Mouse (Mus musculus) ovary, postnatal 14 days (tissue): ENCODE results near the gene Anks1b.

Source experiments
- DNase-seq: peaks from one replicate; pipeline ENCODE4 v3.0.0; 2022; ENCODE audit warnings: low spot score

Gene Anks1b

GRCm38 (mm10) chr10:90666746-90667145 is 793.4 kb downstream of the Anks1b start:
- peak; percentile 7 for DNase-seq

- DNase-seq, result no peak
Measured at GRCm38 (mm10) chr10:90670291-90670690, 797.0 kb downstream of the Anks1b start.

DNA sequence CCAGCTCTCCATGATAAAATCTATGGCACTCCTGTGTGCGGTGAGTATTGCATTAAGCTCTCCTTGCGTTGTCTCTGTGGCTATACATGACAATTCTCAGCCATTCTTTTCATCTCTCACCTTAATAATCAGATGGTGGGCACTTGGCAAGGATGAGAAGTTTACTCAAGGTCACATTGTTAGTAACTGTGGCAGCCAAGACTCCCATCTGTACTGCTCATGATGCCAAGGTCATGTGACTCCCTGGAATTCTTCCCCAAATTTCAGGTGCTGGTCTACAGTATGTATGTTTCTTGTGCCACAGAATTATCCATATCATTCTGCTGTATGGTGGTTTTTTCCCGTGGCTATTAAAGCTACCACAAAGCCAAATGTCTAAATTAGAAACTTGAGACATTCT is 798.8 kb downstream of the Anks1b start:
- DNase-seq, result no peak

DNA sequence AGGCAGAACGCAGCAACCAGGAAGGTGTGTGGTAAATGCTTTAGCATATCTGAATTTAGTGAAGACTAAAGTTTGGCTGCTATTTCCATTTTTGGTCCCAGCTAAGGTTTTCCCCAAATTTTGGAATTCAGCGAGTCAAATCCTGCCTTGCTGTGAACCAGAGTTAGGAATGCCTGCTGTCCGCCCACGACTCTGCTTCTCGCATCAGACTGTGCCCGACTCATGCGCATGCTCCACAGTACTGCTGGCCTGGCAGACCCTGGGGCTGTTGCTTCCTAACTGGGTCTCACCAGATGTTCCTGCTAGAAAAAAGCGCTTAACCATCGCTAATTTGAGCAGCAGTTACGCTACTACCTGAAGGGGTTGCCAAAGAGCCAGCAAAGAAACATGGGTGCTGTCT is 801.1 kb downstream of the Anks1b start:
- no peak for DNase-seq

DNA sequence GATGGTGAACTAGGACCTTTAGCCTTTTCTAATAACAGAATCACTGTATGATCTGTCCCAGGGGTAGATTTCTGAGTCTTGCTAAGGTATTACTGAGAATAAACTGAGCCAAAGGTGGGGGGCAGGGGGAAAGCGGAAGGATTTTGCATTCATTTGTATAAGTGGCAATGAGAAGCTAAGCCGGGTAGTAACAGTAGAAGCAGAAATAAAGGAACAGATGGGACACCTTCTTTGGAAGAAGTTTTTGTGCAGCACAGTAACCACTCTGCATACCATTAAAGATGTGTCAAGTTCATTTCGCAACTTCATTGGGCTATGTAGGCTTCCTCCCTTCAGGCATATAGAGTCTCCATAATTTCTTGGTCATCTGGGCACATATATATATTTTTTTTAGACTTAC is 804.1 kb downstream of the Anks1b start:
- DNase-seq, result no peak

GRCm38 (mm10) chr10:90679713-90680470 is 806.6 kb downstream of the Anks1b start:
- DNase-seq, result no peak

- no peak for DNase-seq
Measured at GRCm38 (mm10) chr10:90683813-90684212, 810.5 kb downstream of the Anks1b start.

GRCm38 (mm10) chr10:90685367-90685766 is 812.1 kb downstream of the Anks1b start:
- DNase-seq, result no peak

DNA sequence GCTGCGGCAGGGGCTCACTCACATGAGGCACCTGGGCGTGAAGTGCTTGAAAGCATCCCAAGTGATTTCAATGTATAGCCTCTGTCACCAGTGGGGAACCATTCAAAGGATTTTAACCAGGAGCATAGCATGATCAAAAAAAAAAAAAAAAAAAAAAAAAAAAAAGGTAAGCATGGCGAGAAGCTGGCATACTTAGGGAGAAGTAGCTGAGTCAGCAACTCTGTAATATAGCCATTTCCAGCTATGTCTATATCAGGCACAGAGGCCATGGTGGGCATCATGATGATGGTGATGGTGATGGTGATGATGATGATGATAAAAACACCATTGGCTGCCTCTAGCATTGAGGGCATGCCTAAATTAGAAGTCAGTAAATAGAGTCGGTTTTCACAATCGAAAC is 814.8 kb downstream of the Anks1b start:
- DNase-seq, result no peak

DNA sequence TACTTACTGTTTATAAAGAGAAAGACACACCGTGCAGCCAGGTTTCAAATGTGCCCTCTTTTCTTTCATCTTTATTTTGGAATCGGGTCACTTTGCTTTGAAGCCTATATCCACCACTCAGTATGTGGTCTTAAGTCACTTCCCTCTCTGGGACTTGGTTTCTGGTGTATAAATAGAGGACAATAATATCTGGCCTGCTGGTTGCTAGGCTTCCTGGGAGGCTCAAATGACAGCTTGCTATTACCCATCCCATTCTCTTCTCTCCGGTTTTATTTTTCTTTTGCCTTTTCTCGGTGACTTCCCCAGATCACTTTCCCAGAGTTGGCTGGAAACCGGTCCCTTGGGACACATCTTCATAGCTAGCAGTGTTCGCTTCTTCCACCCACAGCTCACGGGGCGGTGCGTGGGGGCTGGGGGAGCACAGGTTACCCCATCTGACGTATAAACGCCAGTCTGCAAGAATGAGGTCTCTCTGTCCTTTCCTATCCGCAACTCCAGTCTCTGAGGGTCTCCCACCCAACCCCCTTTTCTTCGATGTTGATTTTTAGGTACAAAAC is 815.5 kb downstream of the Anks1b start:
- DNase-seq, result no peak

GRCm38 (mm10) chr10:90689854-90690513 is 816.7 kb downstream of the Anks1b start:
- peak; percentile 57 for DNase-seq

DNA sequence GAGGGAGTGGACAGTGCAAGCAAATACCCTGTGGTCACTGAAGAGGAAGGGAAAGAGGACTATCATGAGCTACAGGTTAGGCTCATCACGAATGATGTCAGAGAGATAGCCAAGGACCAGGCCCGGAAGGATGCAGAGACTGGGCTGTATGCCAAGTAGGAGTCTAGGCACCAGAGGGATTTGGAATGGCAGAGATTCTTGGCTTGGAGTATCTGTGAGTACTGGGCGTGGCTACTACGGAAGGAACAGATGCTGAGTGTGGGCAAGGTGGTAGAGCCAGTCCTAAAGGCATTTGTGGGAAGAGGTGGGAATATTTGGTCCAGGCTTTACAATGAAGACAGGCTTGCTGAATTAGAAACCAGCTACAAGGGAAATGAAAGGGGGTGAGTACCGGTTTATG is 823.4 kb downstream of the Anks1b start:
- no peak for DNase-seq

DNA sequence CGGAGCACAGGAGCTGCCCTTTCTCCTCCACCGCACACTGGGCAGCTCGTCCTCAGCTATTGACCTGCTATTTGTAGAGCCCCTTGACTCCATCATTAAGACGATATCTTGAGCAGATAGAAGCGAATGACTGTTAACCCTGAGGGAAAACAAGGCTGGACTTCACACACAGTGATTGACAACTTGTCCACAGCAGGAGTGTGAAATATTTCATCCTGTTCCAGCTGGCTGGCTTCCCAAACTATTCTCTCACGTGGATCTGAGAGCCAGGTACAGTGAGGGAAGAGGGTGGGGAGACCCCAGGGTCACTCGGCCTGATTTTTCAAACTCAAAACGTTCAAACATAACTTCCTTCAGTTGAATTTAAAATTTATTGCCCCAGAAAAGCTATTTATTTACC is 824.1 kb downstream of the Anks1b start:
- DNase-seq, result no peak

DNA sequence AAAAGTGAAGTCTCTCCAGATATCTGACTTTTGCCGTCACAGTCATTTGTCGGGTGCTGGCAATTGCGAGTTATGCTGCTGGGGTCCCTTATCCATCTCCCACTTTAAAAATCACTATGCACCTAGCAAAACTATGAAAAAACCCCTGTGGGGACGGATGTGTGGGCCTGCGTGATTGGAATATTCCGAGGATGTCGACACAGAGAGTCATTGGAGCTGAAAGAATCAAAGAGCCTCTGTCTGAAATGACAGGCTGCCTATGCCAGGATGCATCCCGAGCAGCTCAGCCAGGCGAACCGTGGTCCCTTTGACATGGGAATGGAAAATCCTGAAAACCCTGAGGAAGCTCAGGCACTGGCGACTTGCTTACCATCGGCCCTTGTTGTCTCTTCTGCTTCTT is 825.9 kb downstream of the Anks1b start:
- DNase-seq, result no peak

GRCm38 (mm10) chr10:90704602-90705001 is 831.3 kb downstream of the Anks1b start:
- DNase-seq, result no peak

DNA sequence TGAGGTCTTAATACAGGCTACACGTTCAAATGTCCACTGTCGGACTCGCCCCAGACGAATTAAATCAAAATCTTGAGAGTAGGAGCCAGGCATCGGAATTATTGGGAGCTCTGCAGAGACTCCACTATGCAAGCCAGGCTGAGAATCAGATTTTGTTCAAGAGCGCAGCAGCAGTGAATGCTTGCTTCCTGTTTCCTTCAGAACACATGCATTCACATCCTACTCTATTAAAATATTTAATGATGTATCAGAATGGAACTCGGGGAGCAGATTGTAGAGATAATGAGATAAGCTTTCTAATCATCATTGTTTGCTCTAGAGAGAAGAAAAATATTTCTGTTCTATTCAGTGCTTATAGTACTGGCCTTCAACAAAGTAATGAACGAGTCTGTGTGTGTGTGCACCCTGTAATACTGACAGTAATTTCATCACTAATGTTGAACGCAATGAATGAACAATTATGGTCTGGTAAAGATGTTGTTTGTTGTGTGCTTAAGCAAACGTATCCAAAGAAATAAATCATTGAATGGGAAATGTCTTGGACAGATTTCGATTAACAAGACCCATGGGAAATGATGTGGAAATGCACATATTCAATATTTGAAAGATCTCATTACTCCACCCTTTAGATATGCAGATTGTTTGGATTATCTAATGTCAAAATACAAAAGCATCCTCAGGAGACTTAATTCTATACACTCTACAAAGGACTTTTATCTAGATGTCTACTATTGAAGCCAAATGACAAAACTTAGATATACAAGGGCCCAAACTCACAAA is 835.7 kb downstream of the Anks1b start:
- no peak for DNase-seq

- DNase-seq, result no peak
Measured at GRCm38 (mm10) chr10:90709602-90709931, 836.3 kb downstream of the Anks1b start.

DNA sequence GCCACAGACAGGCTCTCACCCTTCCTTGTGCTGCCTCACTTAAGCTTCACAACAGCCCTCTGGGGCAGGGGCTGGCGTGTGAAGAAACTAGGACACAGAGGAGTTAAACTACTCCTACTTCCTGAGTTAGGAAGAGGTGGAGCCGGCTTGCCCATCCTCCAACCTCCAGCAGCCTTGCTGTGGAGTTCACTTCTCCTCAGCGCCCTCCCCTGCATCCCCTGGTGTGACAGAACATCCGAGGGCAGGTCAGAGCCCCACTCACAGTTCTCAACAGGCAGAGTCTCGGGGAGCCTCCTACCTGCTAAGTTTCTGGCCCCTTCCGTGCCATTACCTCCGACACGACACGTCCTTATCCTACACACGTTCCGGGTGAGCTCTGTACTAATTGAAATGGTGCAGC is 844.7 kb downstream of the Anks1b start:
- DNase-seq, result no peak

GRCm38 (mm10) chr10:90718684-90719083 is 845.4 kb downstream of the Anks1b start:
- DNase-seq, result no peak

DNA sequence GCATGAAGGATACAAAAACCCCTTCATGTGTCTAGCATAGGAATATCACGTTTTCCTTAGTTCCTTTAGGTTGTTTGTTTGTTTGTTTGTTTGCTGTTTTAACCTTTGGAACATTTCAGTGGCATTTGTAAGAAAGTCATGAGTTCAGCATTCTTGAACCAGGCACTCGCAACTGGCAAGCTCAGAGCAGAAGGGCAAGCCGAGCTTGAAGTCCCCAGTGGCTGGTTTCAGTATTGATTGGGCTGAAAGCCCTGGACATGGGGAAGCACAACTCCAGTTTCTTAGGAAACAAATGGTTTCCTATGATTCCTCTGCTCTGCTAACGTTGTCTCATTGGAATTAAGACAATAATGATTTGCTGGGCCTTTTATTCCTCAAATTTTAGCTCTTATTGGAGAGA is 846.7 kb downstream of the Anks1b start:
- no peak for DNase-seq

- no peak for DNase-seq
Measured at GRCm38 (mm10) chr10:90723071-90723494, 849.8 kb downstream of the Anks1b start.

GRCm38 (mm10) chr10:90723941-90724341 is 850.6 kb downstream of the Anks1b start:
- no peak for DNase-seq

DNA sequence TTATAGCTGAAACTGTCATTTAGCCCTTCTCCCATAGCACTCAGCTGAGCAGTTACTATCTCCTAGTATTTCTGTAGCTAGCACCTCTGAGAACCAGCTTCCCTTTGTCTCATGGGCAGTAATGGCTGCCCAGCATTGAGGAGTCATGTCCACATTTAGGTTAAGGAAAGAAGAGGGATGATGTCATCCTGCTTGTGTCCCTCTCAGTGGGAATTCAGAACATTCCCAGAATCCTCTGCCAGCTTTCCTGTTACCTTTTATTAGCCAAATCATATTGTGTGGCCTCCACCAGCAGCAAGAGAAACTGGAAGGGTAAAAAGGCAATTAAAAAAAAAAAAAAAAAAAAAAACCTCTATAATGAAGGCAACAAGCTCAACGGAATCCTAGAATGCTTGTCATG is 851.6 kb downstream of the Anks1b start:
- DNase-seq, result no peak
